Mouse (Mus musculus): Measurements from ENCODE around the gene Gtf2b. TPM values are rescaled to one million over a fixed set of nuclear protein-coding genes. Genes with fewer than 3 reads are reported as not detected.
A peak's percentile ranks its signal among the peaks of the same experiment; 100 is the strongest.

Gtf2b gene
- polyA plus RNA-seq (2014; fragmentation: Nextera tagmentation; extraction: Ambion mirVana) = 57.9 and 64.8 TPM in 2 replicates

- H3K36me3 ChIP-seq (ENCODE audit: control insufficient read depth, insufficient read depth, low read length) = no peaks in the 10 kb centered on the region
- H3K4me2 ChIP-seq (ENCODE audit: low read length) = peak within 1 kb of the TSS; percentile 88
- H3K27me3 ChIP-seq (ENCODE audit: control insufficient read depth, insufficient read depth, low read length) = no peaks in the 10 kb centered on the region
- under 1% methylated on average over 64 of the region's 64 CpGs for WGBS
- peak within 1 kb of the TSS; percentile 80 to 85 for H3K27ac ChIP-seq (replicated peaks in 1 of 2; ENCODE audit: control insufficient read depth in 1 of 2, insufficient read depth in 1 of 2, low read depth in 2 of 2, low read length in 2 of 2)
- H3K4me1 ChIP-seq (ENCODE audit: control insufficient read depth in 2 of 2, insufficient read depth in 2 of 2, low read length in 2 of 2) = peaks cover 4 to 23% of the 10 kb centered on the region in 2 experiments
- no peaks in the 10 kb centered on the region for H3K9me3 ChIP-seq (ENCODE audit: control insufficient read depth, low read length)
- peak within 1 kb of the TSS; percentile 87 to 96 for H3K4me3 ChIP-seq (ENCODE audit: control insufficient read depth in 1 of 2, insufficient read depth in 1 of 2, low read depth in 1 of 2, low read length in 2 of 2)
- ATAC-seq (ENCODE audit: insufficient number of reproducible peaks, insufficient read depth, low FRiP score, low read depth) = peak; percentile 98
- H3K9ac ChIP-seq (ENCODE audit: low read length) = peak within 1 kb of the TSS; percentile 97
Observed at GRCm38 (mm10) chr3:142764995-142765777, at the start of gene Gtf2b. Gene Gtf2b (plus strand): TSS chr3:142765045.

GRCm38 (mm10) chr3:142725481-142725880 is 39.4 kb upstream of the Gtf2b start:
- Histone ChIP-seq H3K4me1 (ENCODE audit: control insufficient read depth in 2 of 2, insufficient read depth in 2 of 2, low read length in 2 of 2) (no peaks in the 10 kb centered on the region), H3K4me2 (ENCODE audit: low read length) (no peak overlapping the region), H3K27ac (replicated peaks in 1 of 2; ENCODE audit: control insufficient read depth in 1 of 2, insufficient read depth in 1 of 2, low read depth in 2 of 2, low read length in 2 of 2) (no peak overlapping the region), H3K9me3 (ENCODE audit: control insufficient read depth, low read length) (no peaks in the 10 kb centered on the region), H3K4me3 (ENCODE audit: control insufficient read depth in 1 of 2, insufficient read depth in 1 of 2, low read depth in 1 of 2, low read length in 2 of 2) (no peak overlapping the region), H3K36me3 (ENCODE audit: control insufficient read depth, insufficient read depth, low read length) (no peaks in the 10 kb centered on the region), H3K9ac (ENCODE audit: low read length) (no peak overlapping the region), H3K27me3 (ENCODE audit: control insufficient read depth, insufficient read depth, low read length) (no peaks in the 10 kb centered on the region)
- 67% methylated on average over 2 of the region's 2 CpGs for WGBS
- no peak for ATAC-seq (ENCODE audit: insufficient number of reproducible peaks, insufficient read depth, low FRiP score, low read depth)

GRCm38 (mm10) chr3:142725969-142726672 is 38.7 kb upstream of the Gtf2b start:
- no peak overlapping the region for H3K27ac ChIP-seq (replicated peaks in 1 of 2; ENCODE audit: control insufficient read depth in 1 of 2, insufficient read depth in 1 of 2, low read depth in 2 of 2, low read length in 2 of 2)
- ATAC-seq (ENCODE audit: insufficient number of reproducible peaks, insufficient read depth, low FRiP score, low read depth) = no peak
- H3K4me3 ChIP-seq (ENCODE audit: control insufficient read depth in 1 of 2, insufficient read depth in 1 of 2, low read depth in 1 of 2, low read length in 2 of 2) = no peak overlapping the region
- H3K9me3 ChIP-seq (ENCODE audit: control insufficient read depth, low read length) = no peaks in the 10 kb centered on the region
- H3K27me3 ChIP-seq (ENCODE audit: control insufficient read depth, insufficient read depth, low read length) = no peaks in the 10 kb centered on the region
- 80% methylated on average over 22 of the region's 22 CpGs for WGBS
- H3K9ac ChIP-seq (ENCODE audit: low read length) = no peak overlapping the region
- no peaks in the 10 kb centered on the region for H3K36me3 ChIP-seq (ENCODE audit: control insufficient read depth, insufficient read depth, low read length)
- no peak overlapping the region for H3K4me2 ChIP-seq (ENCODE audit: low read length)
- no peaks in the 10 kb centered on the region for H3K4me1 ChIP-seq (ENCODE audit: control insufficient read depth in 2 of 2, insufficient read depth in 2 of 2, low read length in 2 of 2)

- H3K9me3 ChIP-seq (ENCODE audit: control insufficient read depth, low read length) = no peaks in the 10 kb centered on the region
- H3K27ac ChIP-seq (replicated peaks in 1 of 2; ENCODE audit: control insufficient read depth in 1 of 2, insufficient read depth in 1 of 2, low read depth in 2 of 2, low read length in 2 of 2) = no peak overlapping the region
- no peak overlapping the region for H3K4me2 ChIP-seq (ENCODE audit: low read length)
- WGBS = 87% methylated on average over 12 of the region's 12 CpGs
- no peaks in the 10 kb centered on the region for H3K36me3 ChIP-seq (ENCODE audit: control insufficient read depth, insufficient read depth, low read length)
- H3K9ac ChIP-seq (ENCODE audit: low read length) = no peak overlapping the region
- ATAC-seq (ENCODE audit: insufficient number of reproducible peaks, insufficient read depth, low FRiP score, low read depth) = no peak
- H3K4me1 ChIP-seq (ENCODE audit: control insufficient read depth in 2 of 2, insufficient read depth in 2 of 2, low read length in 2 of 2) = no peaks in the 10 kb centered on the region
- no peaks in the 10 kb centered on the region for H3K27me3 ChIP-seq (ENCODE audit: control insufficient read depth, insufficient read depth, low read length)
- H3K4me3 ChIP-seq (ENCODE audit: control insufficient read depth in 1 of 2, insufficient read depth in 1 of 2, low read depth in 1 of 2, low read length in 2 of 2) = no peak overlapping the region
Observed at GRCm38 (mm10) chr3:142734291-142734690, 30.6 kb upstream of the Gtf2b start.

- Histone ChIP-seq H3K27me3 (ENCODE audit: control insufficient read depth, insufficient read depth, low read length) (no peaks in the 10 kb centered on the region), H3K4me2 (ENCODE audit: low read length) (no peak overlapping the region), H3K9me3 (ENCODE audit: control insufficient read depth, low read length) (no peaks in the 10 kb centered on the region), H3K36me3 (ENCODE audit: control insufficient read depth, insufficient read depth, low read length) (no peaks in the 10 kb centered on the region), H3K4me3 (ENCODE audit: control insufficient read depth in 1 of 2, insufficient read depth in 1 of 2, low read depth in 1 of 2, low read length in 2 of 2) (no peak overlapping the region), H3K4me1 (ENCODE audit: control insufficient read depth in 2 of 2, insufficient read depth in 2 of 2, low read length in 2 of 2) (peaks cover 0 to 3% of the 10 kb centered on the region in 2 experiments; a peak in 1 of 4 replicates), H3K27ac (replicated peaks in 1 of 2; ENCODE audit: control insufficient read depth in 1 of 2, insufficient read depth in 1 of 2, low read depth in 2 of 2, low read length in 2 of 2) (no peak overlapping the region), H3K9ac (ENCODE audit: low read length) (no peak overlapping the region)
- ATAC-seq (ENCODE audit: insufficient number of reproducible peaks, insufficient read depth, low FRiP score, low read depth) = no peak
- 59% methylated on average over 7 of the region's 7 CpGs for WGBS
Observed at GRCm38 (mm10) chr3:142740896-142741295, 23.9 kb upstream of the Gtf2b start.

- H3K36me3 ChIP-seq (ENCODE audit: control insufficient read depth, insufficient read depth, low read length) = no peaks in the 10 kb centered on the region
- H3K27ac ChIP-seq (replicated peaks in 1 of 2; ENCODE audit: control insufficient read depth in 1 of 2, insufficient read depth in 1 of 2, low read depth in 2 of 2, low read length in 2 of 2) = no peak overlapping the region
- no peaks in the 10 kb centered on the region for H3K27me3 ChIP-seq (ENCODE audit: control insufficient read depth, insufficient read depth, low read length)
- H3K4me2 ChIP-seq (ENCODE audit: low read length) = no peak overlapping the region
- WGBS = 57% methylated on average over 21 of the region's 21 CpGs
- no peak for ATAC-seq (ENCODE audit: insufficient number of reproducible peaks, insufficient read depth, low FRiP score, low read depth)
- H3K4me1 ChIP-seq (ENCODE audit: control insufficient read depth in 2 of 2, insufficient read depth in 2 of 2, low read length in 2 of 2) = peaks cover 0 to 3% of the 10 kb centered on the region in 2 experiments; a peak in 1 of 4 replicates
- no peak overlapping the region for H3K4me3 ChIP-seq (ENCODE audit: control insufficient read depth in 1 of 2, insufficient read depth in 1 of 2, low read depth in 1 of 2, low read length in 2 of 2)
- no peak overlapping the region for H3K9ac ChIP-seq (ENCODE audit: low read length)
- no peaks in the 10 kb centered on the region for H3K9me3 ChIP-seq (ENCODE audit: control insufficient read depth, low read length)
Observed at GRCm38 (mm10) chr3:142743973-142744898, 20.6 kb upstream of the Gtf2b start.

- H3K4me3 ChIP-seq (ENCODE audit: control insufficient read depth in 1 of 2, insufficient read depth in 1 of 2, low read depth in 1 of 2, low read length in 2 of 2) = no peak overlapping the region
- no peak for ATAC-seq (ENCODE audit: insufficient number of reproducible peaks, insufficient read depth, low FRiP score, low read depth)
Observed at GRCm38 (mm10) chr3:142745076-142745475, 19.8 kb upstream of the Gtf2b start.

More at GRCm38 (mm10) chr3:142745076-142745475, 19.8 kb upstream of the Gtf2b start:
- Histone ChIP-seq H3K27me3 (ENCODE audit: control insufficient read depth, insufficient read depth, low read length) (no peaks in the 10 kb centered on the region), H3K36me3 (ENCODE audit: control insufficient read depth, insufficient read depth, low read length) (no peaks in the 10 kb centered on the region), H3K4me1 (ENCODE audit: control insufficient read depth in 2 of 2, insufficient read depth in 2 of 2, low read length in 2 of 2) (peaks cover 0 to 3% of the 10 kb centered on the region in 2 experiments; a peak in 1 of 4 replicates), H3K9me3 (ENCODE audit: control insufficient read depth, low read length) (no peaks in the 10 kb centered on the region), H3K27ac (replicated peaks in 1 of 2; ENCODE audit: control insufficient read depth in 1 of 2, insufficient read depth in 1 of 2, low read depth in 2 of 2, low read length in 2 of 2) (no peak overlapping the region), H3K9ac (ENCODE audit: low read length) (no peak overlapping the region), H3K4me2 (ENCODE audit: low read length) (no peak overlapping the region)
- WGBS = 92% methylated on average over 2 of the region's 2 CpGs
